In genomic region chr6:18030868-18031508, GRCm38 (mm10) we compare ENCODE assay signal across 8 mouse cellular contexts. TPM values are rescaled to one million over a fixed set of nuclear protein-coding genes. Genes with fewer than 3 reads are reported as not detected.
DNase-seq lines count a peak whose midpoint lies in the region; ATAC-seq lines count a peak whose summit lies in the region.

No protein-coding gene starts in this region.

- peak overlapping the region; percentile 54 for H3K4me3 ChIP-seq in embryonic facial prominence, embryonic 13.5 days
- H3K4me3 ChIP-seq in hindbrain, embryonic 11.5 days (ENCODE audit: low read depth, low read length), result peak overlapping the region; percentile 44
- H3K4me3 ChIP-seq in midbrain, embryonic 14.5 days (replicated peaks; ENCODE audit: low read depth, low read length), result peak overlapping the region; percentile 49

- no peaks in the 10 kb centered on the region for H3K9me3 ChIP-seq in embryonic facial prominence, embryonic 13.5 days
- H3K9me3 ChIP-seq in hindbrain, embryonic 11.5 days (ENCODE audit: control insufficient read depth, low read length), result no peaks in the 10 kb centered on the region
- H3K9me3 ChIP-seq in midbrain, embryonic 14.5 days (ENCODE audit: control insufficient read depth, low read length), result no peaks in the 10 kb centered on the region

- H3K27me3 ChIP-seq in embryonic facial prominence, embryonic 13.5 days, result peaks cover 48% of the 10 kb centered on the region
- H3K27me3 ChIP-seq in hindbrain, embryonic 11.5 days (ENCODE audit: control insufficient read depth, insufficient read depth, low read length), result peaks cover 31% of the 10 kb centered on the region
- peaks cover 39% of the 10 kb centered on the region for H3K27me3 ChIP-seq in midbrain, embryonic 14.5 days (ENCODE audit: control insufficient read depth, insufficient read depth, low read length)

- peak overlapping the region; percentile 62 for H3K9ac ChIP-seq in embryonic facial prominence, embryonic 13.5 days
- no peak overlapping the region for H3K9ac ChIP-seq in hindbrain, embryonic 11.5 days (ENCODE audit: low read depth, low read length)
- H3K9ac ChIP-seq in midbrain, embryonic 14.5 days (replicated peaks; ENCODE audit: low read length), result no peak overlapping the region; the same call in 1 of the 2 replicates

- DNase-seq in layer of hippocampus, postnatal 10 days (ENCODE audit: low spot score in 2 of 2), result peak; percentile 8 to 12
- no peak for DNase-seq in layer of hippocampus, adult 9-11 months
- DNase-seq in hindbrain, embryonic 11.5 days (ENCODE audit: low spot score), result peak; percentile 44
- DNase-seq in midbrain, embryonic 14.5 days, result peak; percentile 18
- DNase-seq in c-Kit-positive CD71-positive TER-119-positive erythroid progenitor cells, embryonic 14.5 days (ENCODE audit: low spot score), result no peak
- DNase-seq in urinary bladder, postnatal 10 days (ENCODE audit: low spot score), result no peak
- no peak for DNase-seq in layer of hippocampus, postnatal 25 days (ENCODE audit: extremely low spot score in 1 of 2, low spot score in 1 of 2)

- WGBS in embryonic facial prominence, embryonic 13.5 days, result 9% methylated on average over 12 of the region's 12 CpGs
- 7% methylated on average over 12 of the region's 12 CpGs for WGBS in hindbrain, embryonic 11.5 days
- WGBS in midbrain, embryonic 14.5 days, result 8% methylated on average over 12 of the region's 12 CpGs

- H3K4me1 ChIP-seq in embryonic facial prominence, embryonic 13.5 days, result peaks cover 25% of the 10 kb centered on the region
- no peaks in the 10 kb centered on the region; the same call in 1 of the 2 replicates for H3K4me1 ChIP-seq in hindbrain, embryonic 11.5 days (replicated peaks; ENCODE audit: control insufficient read depth, insufficient read depth, low read length)
- peaks cover 17% of the 10 kb centered on the region for H3K4me1 ChIP-seq in midbrain, embryonic 14.5 days (ENCODE audit: control insufficient read depth, insufficient read depth, low read length)

- peak overlapping the region; percentile 95 for H3K4me2 ChIP-seq in embryonic facial prominence, embryonic 13.5 days
- H3K4me2 ChIP-seq in hindbrain, embryonic 11.5 days (replicated peaks; ENCODE audit: low read depth, low read length), result peak overlapping the region; percentile 96
- peak overlapping the region; percentile 92 for H3K4me2 ChIP-seq in midbrain, embryonic 14.5 days (ENCODE audit: low read length)

- no peak for ATAC-seq in embryonic facial prominence, embryonic 13.5 days (ENCODE audit: insufficient number of reproducible peaks, insufficient read depth, low FRiP score, low TSS enrichment, low read depth)
- peak; percentile 50; the same call in 1 of the 2 replicates for ATAC-seq in hindbrain, embryonic 11.5 days (ENCODE audit: low FRiP score)
- ATAC-seq in midbrain, embryonic 14.5 days (ENCODE audit: low FRiP score, low TSS enrichment), result peak; percentile 25

- H3K27ac ChIP-seq in embryonic facial prominence, embryonic 13.5 days, result no peak overlapping the region
- H3K27ac ChIP-seq in hindbrain, embryonic 11.5 days (ENCODE audit: low read depth, low read length), result no peak overlapping the region
- no peak overlapping the region for H3K27ac ChIP-seq in midbrain, embryonic 14.5 days (replicated peaks; ENCODE audit: low read depth, low read length)

- H3K36me3 ChIP-seq in embryonic facial prominence, embryonic 13.5 days, result no peaks in the 10 kb centered on the region
- H3K36me3 ChIP-seq in hindbrain, embryonic 11.5 days (ENCODE audit: control insufficient read depth, insufficient read depth, low read length), result no peaks in the 10 kb centered on the region
- H3K36me3 ChIP-seq in midbrain, embryonic 14.5 days (ENCODE audit: control insufficient read depth, insufficient read depth, low read length), result no peaks in the 10 kb centered on the region

RNA-seq across cellular contexts. Expression of gene Wnt2, which starts 0.6 kb away (rescaled TPM):
- 1 to 10 TPM; 5.0 to 6.3 TPM for total RNA-seq in layer of hippocampus, postnatal 10 days (2021)
- polyA plus RNA-seq in embryonic facial prominence, embryonic 13.5 days (2015; fragmentation: Nextera tagmentation; extraction: Ambion mirVana), result 3.6 and 4.3 TPM in 2 replicates
- 0.99 and 2.1 TPM in 2 replicates for polyA plus RNA-seq in hindbrain, embryonic 11.5 days (2014; fragmentation: Nextera tagmentation; extraction: Ambion mirVana)
- 0.24 and 0.34 TPM in 2 replicates for polyA plus RNA-seq in midbrain, embryonic 14.5 days (2014; fragmentation: Nextera tagmentation; extraction: Ambion mirVana)
- 1 to 10 TPM; 7.1 to 8.4 TPM for total RNA-seq in layer of hippocampus, postnatal 25 days (2021)

Comparison
In these comparisons a context has a peak if more than half of its experiments do, and no peak if none do; other contexts are left out.
1. DNase-seq: peak in layer of hippocampus, postnatal 10 days (2 of 2), hindbrain, embryonic 11.5 days (single experiment) and midbrain, embryonic 14.5 days (single experiment); none in layer of hippocampus, adult 9-11 months (single experiment), c-Kit-positive CD71-positive TER-119-positive erythroid progenitor cells, embryonic 14.5 days (single experiment), urinary bladder, postnatal 10 days (single experiment) and layer of hippocampus, postnatal 25 days (0 of 2).
2. Peak in every context shown above with its lines, with median percentiles within 50 percentile points of each other: H3K4me2 ChIP-seq and H3K4me3 ChIP-seq.